Mouse (Mus musculus) lung, postnatal 14 days (tissue): ENCODE measurements around the gene Tmem72.

Experiments
- DNase-seq: peaks from one replicate; pipeline ENCODE4 v3.0.0; 2021

Gene Tmem72

GRCm38 (mm10) chr6:116716666-116717065 lies at the start of gene Tmem72:
Tmem72 (minus strand) TSS chr6:116716913.
- DNase-seq, result no peak

GRCm38 (mm10) chr6:116764524-116764923 lies 47.8 kb upstream of the Tmem72 start:
- no peak for DNase-seq

- DNase-seq, result no peak
Measured at GRCm38 (mm10) chr6:116762333-116762732, 45.6 kb upstream of the Tmem72 start.

GRCm38 (mm10) chr6:116760181-116760580 lies 43.5 kb upstream of the Tmem72 start:
- DNase-seq, result no peak

GRCm38 (mm10) chr6:116756364-116756763 lies 39.7 kb upstream of the Tmem72 start:
- DNase-seq, result no peak

GRCm38 (mm10) chr6:116738046-116738445 lies 21.3 kb upstream of the Tmem72 start:
- DNase-seq, result no peak

- no peak for DNase-seq
Measured at GRCm38 (mm10) chr6:116735361-116735760, 18.6 kb upstream of the Tmem72 start.

GRCm38 (mm10) chr6:116733577-116733976 lies 16.9 kb upstream of the Tmem72 start:
- DNase-seq, result no peak

GRCm38 (mm10) chr6:116724489-116725160 lies 7.9 kb upstream of the Tmem72 start:
- no peak for DNase-seq

GRCm38 (mm10) chr6:116718920-116719319 lies 2.2 kb upstream of the Tmem72 start:
- DNase-seq, result no peak

- DNase-seq, result no peak
Measured at GRCm38 (mm10) chr6:116718361-116718760, 1.6 kb upstream of the Tmem72 start.

GRCm38 (mm10) chr6:116717851-116718250 lies 1.1 kb upstream of the Tmem72 start:
- DNase-seq, result no peak

- DNase-seq, result no peak
Measured at GRCm38 (mm10) chr6:116715166-116715565, 1.5 kb downstream of the Tmem72 start.

GRCm38 (mm10) chr6:116714576-116714975 lies 2.1 kb downstream of the Tmem72 start:
- DNase-seq, result no peak

- no peak for DNase-seq
Measured at GRCm38 (mm10) chr6:116713966-116714365, 2.7 kb downstream of the Tmem72 start.

- DNase-seq, result no peak
Measured at GRCm38 (mm10) chr6:116712503-116712902, 4.2 kb downstream of the Tmem72 start.

GRCm38 (mm10) chr6:116712062-116712461 lies 4.7 kb downstream of the Tmem72 start:
- no peak for DNase-seq

- no peak for DNase-seq
Measured at GRCm38 (mm10) chr6:116704320-116704719, 12.4 kb downstream of the Tmem72 start.

GRCm38 (mm10) chr6:116700821-116701220 lies 15.9 kb downstream of the Tmem72 start:
- DNase-seq, result no peak

- DNase-seq, result no peak
Measured at GRCm38 (mm10) chr6:116697896-116698425, 18.8 kb downstream of the Tmem72 start.

- peak; percentile 23 for DNase-seq
Measured at GRCm38 (mm10) chr6:116697413-116697812, 19.3 kb downstream of the Tmem72 start.

- DNase-seq, result no peak
Measured at GRCm38 (mm10) chr6:116694346-116694745, 22.4 kb downstream of the Tmem72 start.

GRCm38 (mm10) chr6:116693639-116694038 lies 23.1 kb downstream of the Tmem72 start:
- no peak for DNase-seq

- peak; percentile 63 for DNase-seq
Measured at GRCm38 (mm10) chr6:116682317-116682716, 34.4 kb downstream of the Tmem72 start.
